Mouse (Mus musculus) retina, postnatal 7 days (tissue): ENCODE measurements around the gene Snapc3.

Source experiments
- DNase-seq: peaks from one replicate; pipeline ENCODE4 v3.0.0-alpha.2; 2012; ENCODE audit warnings: low read depth, low spot score

Gene Snapc3

GRCm38 (mm10) chr4:83417160-83417819, at the start of gene Snapc3:
Snapc3 (plus strand) TSS chr4:83417724.
- DNase-seq = peak; percentile 88

GRCm38 (mm10) chr4:83373381-83373780, 44.1 kb upstream of the Snapc3 start:
- no peak for DNase-seq

- no peak for DNase-seq
These were observed 41.9 kb upstream of the Snapc3 start for GRCm38 (mm10) chr4:83375650-83376049.

- no peak for DNase-seq
These were observed 41.0 kb upstream of the Snapc3 start for GRCm38 (mm10) chr4:83376461-83377015.

GRCm38 (mm10) chr4:83379036-83379435, 38.5 kb upstream of the Snapc3 start:
- DNase-seq = no peak

- DNase-seq = no peak
These were observed 37.8 kb upstream of the Snapc3 start for GRCm38 (mm10) chr4:83379746-83380145.

GRCm38 (mm10) chr4:83380266-83380665, 37.3 kb upstream of the Snapc3 start:
- DNase-seq = no peak

- DNase-seq = no peak
These were observed 33.5 kb upstream of the Snapc3 start for GRCm38 (mm10) chr4:83383899-83384490.

- DNase-seq = no peak
These were observed 32.4 kb upstream of the Snapc3 start for GRCm38 (mm10) chr4:83385091-83385490.

GRCm38 (mm10) chr4:83390551-83390950, 27.0 kb upstream of the Snapc3 start:
- no peak for DNase-seq

GRCm38 (mm10) chr4:83391956-83392355, 25.6 kb upstream of the Snapc3 start:
- DNase-seq = no peak

GRCm38 (mm10) chr4:83393733-83394132, 23.8 kb upstream of the Snapc3 start:
- no peak for DNase-seq

GRCm38 (mm10) chr4:83396346-83396745, 21.2 kb upstream of the Snapc3 start:
- DNase-seq = no peak

GRCm38 (mm10) chr4:83396996-83397770, 20.3 kb upstream of the Snapc3 start:
- DNase-seq = no peak

- no peak for DNase-seq
These were observed 19.0 kb upstream of the Snapc3 start for GRCm38 (mm10) chr4:83398527-83398926.

GRCm38 (mm10) chr4:83400691-83401595, 16.6 kb upstream of the Snapc3 start:
- DNase-seq = no peak

- DNase-seq = no peak
These were observed 15.8 kb upstream of the Snapc3 start for GRCm38 (mm10) chr4:83401712-83402111.

- DNase-seq = no peak
These were observed 9.8 kb upstream of the Snapc3 start for GRCm38 (mm10) chr4:83407688-83408087.

GRCm38 (mm10) chr4:83409867-83410505, 7.5 kb upstream of the Snapc3 start:
- no peak for DNase-seq

- no peak for DNase-seq
These were observed 5.5 kb upstream of the Snapc3 start for GRCm38 (mm10) chr4:83412060-83412459.
